Mouse (Mus musculus): Measurements from ENCODE around the gene St5. TPM values are rescaled to one million over a fixed set of nuclear protein-coding genes. Genes with fewer than 3 reads are reported as not detected.

The St5 gene
- polyA plus RNA-seq, 1 experiment from 2014 or later, result 30.4 TPM

DNA sequence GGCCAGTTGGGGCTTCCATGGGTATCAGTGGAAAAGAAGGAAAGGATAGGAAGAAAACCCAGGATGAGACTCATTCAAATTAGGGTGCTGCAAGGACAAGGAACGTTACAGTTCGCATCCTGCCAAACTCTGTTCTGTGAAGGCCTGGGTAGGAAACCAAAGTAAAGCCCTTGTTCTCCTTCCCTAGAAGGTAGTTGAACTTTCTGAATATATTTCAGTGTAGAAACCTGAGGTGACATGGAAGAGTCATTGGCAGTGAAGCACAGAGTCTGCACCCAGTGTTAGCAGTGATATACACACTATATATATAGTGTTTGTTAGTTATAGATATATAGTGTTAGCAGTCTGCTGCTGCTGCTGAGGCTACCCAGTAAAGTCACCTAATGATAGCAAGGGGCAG lies 180.1 kb downstream of the St5 start:
- H3K27me3 ChIP-seq, result no peaks in the 10 kb centered on the region

DNA sequence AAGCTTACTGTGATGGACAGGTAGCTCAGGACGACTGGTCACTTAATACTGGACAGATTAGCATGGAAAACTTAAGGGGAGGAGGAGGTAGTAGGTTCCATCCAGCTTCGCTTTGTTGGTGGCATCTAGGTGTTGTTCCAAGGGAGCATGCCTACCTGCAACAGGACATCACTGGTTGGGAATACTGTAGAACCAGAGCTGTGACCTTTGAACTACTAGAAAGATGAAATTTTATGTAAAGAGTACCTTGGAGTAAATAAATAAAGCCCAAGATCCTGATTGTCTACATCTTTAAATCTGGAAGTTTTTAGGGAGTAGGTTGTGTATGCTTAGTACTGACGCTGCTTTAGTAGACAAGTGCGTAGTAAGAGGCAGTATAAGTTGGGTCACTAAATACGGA lies 181.3 kb downstream of the St5 start:
- Histone ChIP-seq H3K9ac (no peak overlapping the region), H3K9me3 (replicated peaks) (no peaks in the 10 kb centered on the region), H3K4me2 (no peak overlapping the region), H3K4me1 (replicated peaks) (peaks cover 23% of the 10 kb centered on the region), H3K36me3 (peaks cover 45% of the 10 kb centered on the region), H3K4me3 (no peak overlapping the region), H3K27me3 (no peaks in the 10 kb centered on the region), H3K27ac (no peak overlapping the region)
- WGBS, result 76% methylated on average over 5 of the region's 5 CpGs
- ATAC-seq (replicated peaks; ENCODE audit: insufficient number of reproducible peaks, insufficient read depth, low FRiP score, low read depth), result no peak

More for the DNA sequence above, 180.1 kb downstream of the St5 start:
- no peak for ATAC-seq (replicated peaks; ENCODE audit: insufficient number of reproducible peaks, insufficient read depth, low FRiP score, low read depth)
- H3K9ac ChIP-seq, result no peak overlapping the region
- no peaks in the 10 kb centered on the region for H3K9me3 ChIP-seq (replicated peaks)
- H3K4me2 ChIP-seq, result no peak overlapping the region
- H3K36me3 ChIP-seq, result peaks cover 45% of the 10 kb centered on the region
- WGBS, result 61% methylated on average over 2 of the region's 2 CpGs
- no peak overlapping the region for H3K4me3 ChIP-seq
- H3K27ac ChIP-seq, result no peak overlapping the region
- H3K4me1 ChIP-seq (replicated peaks), result peaks cover 17% of the 10 kb centered on the region

DNA sequence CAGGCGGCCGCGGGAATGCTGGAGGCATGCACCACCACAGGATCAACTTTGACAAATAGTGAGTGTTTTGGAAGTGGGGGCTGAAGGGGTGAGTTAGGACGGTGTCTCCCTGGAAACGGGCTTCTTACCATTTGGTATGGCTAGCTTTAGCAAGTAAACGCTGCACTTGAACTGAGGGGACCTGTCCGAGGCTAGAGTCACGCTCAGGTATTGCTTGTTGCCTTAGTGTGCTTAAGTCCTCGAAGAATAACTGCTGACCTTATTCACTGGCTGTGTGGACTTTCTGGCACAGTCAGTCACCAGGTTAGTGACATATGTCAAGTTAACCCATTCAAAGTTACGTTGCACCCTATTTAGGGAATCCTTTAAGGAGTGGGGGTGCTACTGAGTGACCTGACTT lies 183.5 kb downstream of the St5 start:
- Histone ChIP-seq H3K4me3 (peak overlapping the region; percentile 96), H3K9me3 (replicated peaks) (no peaks in the 10 kb centered on the region), H3K4me2 (peak overlapping the region; percentile 88), H3K27ac (peak overlapping the region; percentile 98), H3K9ac (peak overlapping the region; percentile 99), H3K27me3 (no peaks in the 10 kb centered on the region), H3K36me3 (peaks cover 39% of the 10 kb centered on the region), H3K4me1 (replicated peaks) (peaks cover 23% of the 10 kb centered on the region)
- no peak for ATAC-seq (replicated peaks; ENCODE audit: insufficient number of reproducible peaks, insufficient read depth, low FRiP score, low read depth)
- 4% methylated on average over 10 of the region's 10 CpGs for WGBS

DNA sequence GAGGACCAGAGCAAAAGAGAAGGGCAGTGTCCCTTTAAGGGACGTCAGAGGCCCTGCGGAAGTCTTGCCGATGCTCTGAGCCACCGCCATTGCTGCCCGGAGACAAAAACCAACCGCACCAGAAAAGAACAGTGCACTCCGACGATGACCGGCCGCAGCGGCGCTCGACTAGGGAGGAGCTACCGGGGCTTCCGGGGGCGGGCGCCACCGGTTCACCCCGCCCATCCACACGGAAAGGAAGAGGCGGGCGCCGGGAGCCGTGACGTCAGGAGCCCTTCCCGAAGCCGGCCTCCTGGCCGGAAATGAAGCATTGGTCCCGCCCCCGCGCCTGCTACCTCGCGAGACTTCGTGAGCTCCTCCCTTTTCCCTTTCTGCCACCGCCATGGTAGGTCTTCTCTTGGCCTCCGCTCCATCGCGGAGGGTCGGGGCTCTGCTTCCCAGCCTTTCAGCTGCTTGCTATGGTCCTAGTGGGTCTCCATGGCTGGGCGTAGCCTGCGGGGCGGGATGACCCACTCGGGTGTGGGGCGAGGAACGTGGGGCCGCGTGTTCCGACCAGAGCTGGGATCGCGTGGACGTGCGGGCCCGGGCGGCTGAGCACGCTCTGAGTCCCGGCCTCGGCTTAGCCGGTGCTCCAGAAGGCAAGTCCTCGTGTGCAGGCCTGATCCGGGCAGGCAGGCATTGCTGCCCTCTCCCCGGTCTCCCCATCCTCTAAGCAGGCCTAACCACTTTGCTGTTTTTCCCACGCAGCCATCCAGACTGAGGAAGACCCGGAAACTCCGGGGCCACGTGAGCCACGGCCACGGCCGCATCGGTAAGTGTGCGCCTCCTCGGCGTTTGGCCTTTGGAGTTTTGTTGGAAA lies 184.3 kb downstream of the St5 start, which contains the start of gene Rpl27a:
Rpl27a (plus strand) TSS at position 310 of the 859 bp plus-strand sequence.
- ATAC-seq (replicated peaks; ENCODE audit: insufficient number of reproducible peaks, insufficient read depth, low FRiP score, low read depth), result peak; percentile 95
- WGBS, result under 1% methylated on average over 69 of the region's 72 CpGs

DNA sequence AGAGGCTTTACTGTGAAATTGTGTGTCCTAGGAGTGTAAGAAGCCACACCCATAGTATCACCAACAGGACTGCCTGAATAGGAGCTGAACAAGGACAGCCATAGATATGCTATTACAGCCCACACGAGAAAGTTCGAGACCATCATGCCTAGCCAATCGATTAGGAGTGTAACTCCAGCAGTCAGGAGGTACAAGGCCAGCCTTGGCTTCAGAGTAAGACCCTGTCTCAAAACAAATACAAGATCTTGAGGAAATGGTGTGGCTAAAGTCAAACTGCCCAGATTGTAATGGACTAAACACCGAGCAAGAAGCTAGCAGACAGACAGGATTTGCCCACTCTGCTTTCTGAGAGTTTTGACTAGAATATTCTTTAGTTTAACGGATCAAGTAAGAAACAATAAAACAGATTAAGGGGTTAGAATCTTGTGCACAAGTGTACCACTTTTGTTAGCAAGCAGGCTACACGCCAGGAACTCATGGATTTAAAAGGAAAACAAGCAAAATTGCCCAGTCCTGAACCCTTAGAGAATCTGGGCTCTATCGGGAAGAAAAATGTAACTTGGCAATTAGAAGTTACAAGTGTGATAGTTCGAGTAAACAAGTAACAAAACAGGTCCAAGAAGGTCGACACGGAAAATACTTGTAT lies 185.2 kb downstream of the St5 start:
- 17% methylated on average over 10 of the region's 10 CpGs for WGBS
- no peaks in the 10 kb centered on the region for H3K27me3 ChIP-seq
- H3K27ac ChIP-seq, result peak overlapping the region; percentile 98
- ATAC-seq (replicated peaks; ENCODE audit: insufficient number of reproducible peaks, insufficient read depth, low FRiP score, low read depth), result no peak
- peaks cover 21% of the 10 kb centered on the region for H3K36me3 ChIP-seq
- H3K9ac ChIP-seq, result peak overlapping the region; percentile 68
- peak overlapping the region; percentile 62 for H3K4me2 ChIP-seq
- H3K4me3 ChIP-seq, result peak overlapping the region; percentile 96
- no peaks in the 10 kb centered on the region for H3K9me3 ChIP-seq (replicated peaks)
- peaks cover 23% of the 10 kb centered on the region for H3K4me1 ChIP-seq (replicated peaks)

More for the DNA sequence above, 184.3 kb downstream of the St5 start, which contains the start of gene Rpl27a:
- Histone ChIP-seq H3K9me3 (replicated peaks) (no peaks in the 10 kb centered on the region), H3K4me3 (peak within 1 kb of the TSS; percentile 96), H3K4me2 (peak within 1 kb of the TSS; percentile 88), H3K36me3 (peaks cover 30% of the 10 kb centered on the region), H3K27ac (peak within 1 kb of the TSS; percentile 98), H3K9ac (peak within 1 kb of the TSS; percentile 99), H3K27me3 (no peaks in the 10 kb centered on the region), H3K4me1 (replicated peaks) (peaks cover 23% of the 10 kb centered on the region)

DNA sequence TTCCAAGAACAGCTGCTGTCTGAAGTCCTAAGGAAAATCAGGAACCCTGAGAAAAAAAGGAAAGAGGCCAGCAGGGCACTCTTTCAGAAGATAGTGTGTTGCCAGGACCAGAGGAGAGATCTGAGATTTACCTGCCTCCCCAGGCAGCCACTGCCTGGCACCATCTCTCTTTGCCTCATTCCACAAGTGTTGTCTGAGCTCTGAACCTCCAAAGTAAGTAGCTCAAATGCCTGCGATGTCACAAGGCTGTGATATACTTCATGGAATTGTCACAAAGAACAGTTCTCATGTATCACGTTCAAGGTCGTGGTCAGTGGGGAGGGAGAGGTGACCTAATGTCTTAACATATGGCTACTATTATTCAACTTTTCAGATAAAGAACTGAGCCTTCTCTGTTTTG lies 186.9 kb downstream of the St5 start:
- no peak overlapping the region for H3K4me3 ChIP-seq
- H3K27me3 ChIP-seq, result no peaks in the 10 kb centered on the region
- H3K4me1 ChIP-seq (replicated peaks), result peaks cover 23% of the 10 kb centered on the region
- H3K4me2 ChIP-seq, result no peak overlapping the region
- H3K36me3 ChIP-seq, result peaks cover 4% of the 10 kb centered on the region
- H3K9ac ChIP-seq, result no peak overlapping the region
- H3K27ac ChIP-seq, result no peak overlapping the region
- WGBS, result 64% methylated on average over 3 of the region's 3 CpGs
- ATAC-seq (replicated peaks; ENCODE audit: insufficient number of reproducible peaks, insufficient read depth, low FRiP score, low read depth), result no peak
- no peaks in the 10 kb centered on the region for H3K9me3 ChIP-seq (replicated peaks)

DNA sequence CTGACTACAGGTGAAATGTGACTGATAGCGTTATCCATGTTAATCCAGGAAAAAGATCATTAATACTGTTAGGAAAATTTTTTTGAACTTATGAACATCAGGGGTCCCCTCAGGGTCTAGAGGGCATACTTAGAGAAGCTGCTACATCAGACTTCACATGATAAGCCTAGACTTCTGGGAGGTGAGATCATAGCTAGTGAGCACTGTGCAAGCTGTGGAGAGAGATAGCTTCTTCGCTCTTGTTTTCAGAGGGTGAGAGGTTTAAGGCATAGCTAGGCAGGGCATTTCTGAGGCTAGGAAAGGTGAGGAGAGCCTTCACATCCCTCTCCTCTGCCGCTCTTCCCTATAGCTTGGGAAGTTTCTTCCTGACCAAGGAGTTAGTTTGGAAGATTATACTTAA lies 191.6 kb downstream of the St5 start:
- no peak for ATAC-seq (replicated peaks; ENCODE audit: insufficient number of reproducible peaks, insufficient read depth, low FRiP score, low read depth)
- H3K4me1 ChIP-seq (replicated peaks), result peaks cover 3% of the 10 kb centered on the region; the same call in 1 of the 2 replicates
- H3K4me2 ChIP-seq, result no peak overlapping the region
- no peaks in the 10 kb centered on the region for H3K36me3 ChIP-seq
- WGBS, result 80% methylated on average over 3 of the region's 3 CpGs
- no peak overlapping the region for H3K27ac ChIP-seq
- no peak overlapping the region for H3K4me3 ChIP-seq
- no peaks in the 10 kb centered on the region for H3K27me3 ChIP-seq
- H3K9me3 ChIP-seq (replicated peaks), result no peaks in the 10 kb centered on the region
- H3K9ac ChIP-seq, result no peak overlapping the region

DNA sequence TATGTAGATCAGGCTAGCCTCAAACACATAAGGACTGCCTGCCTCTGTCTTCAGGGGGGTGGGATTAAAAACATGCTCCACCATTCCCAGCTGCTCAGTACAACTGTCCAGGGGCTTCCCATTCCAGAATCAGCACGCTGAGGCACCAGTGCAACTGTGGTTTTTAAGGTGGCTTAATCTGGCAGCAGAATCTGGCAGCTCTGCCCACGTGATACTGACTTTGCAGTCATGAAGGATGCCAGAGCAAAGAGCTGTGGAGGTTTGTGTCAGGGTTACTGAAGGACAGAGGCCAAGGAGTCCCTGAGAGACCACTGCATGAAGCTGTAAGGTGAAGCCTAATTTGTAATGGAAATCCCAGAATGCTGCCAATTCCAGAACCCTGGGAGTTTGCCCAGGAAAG lies 192.6 kb downstream of the St5 start:
- no peak overlapping the region for H3K9ac ChIP-seq

DNA sequence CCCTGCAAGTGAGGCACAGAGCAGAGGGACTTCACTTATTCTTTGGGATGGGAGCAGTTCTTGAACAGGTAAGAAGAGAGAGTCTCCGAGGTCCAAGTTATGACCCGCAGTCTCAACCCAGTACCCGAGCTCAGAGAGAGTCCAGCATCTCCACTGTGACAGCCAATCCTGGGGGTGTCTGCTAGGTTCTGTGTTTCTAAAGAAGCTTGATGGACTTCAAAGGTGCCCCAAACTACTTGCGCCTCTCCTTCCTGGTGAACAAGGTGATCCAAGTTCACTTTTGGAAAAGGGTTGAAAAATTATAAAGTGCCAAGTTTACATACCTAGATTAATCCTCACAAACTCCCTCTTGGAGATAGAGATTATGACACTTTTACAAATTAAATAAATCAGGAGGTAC lies 195.4 kb downstream of the St5 start, which contains the start of gene Trim66:
Trim66 (minus strand) TSS at position 101 of the 400 bp plus-strand sequence.
- Histone ChIP-seq H3K27me3 (no peaks in the 10 kb centered on the region), H3K9ac (no peak within 1 kb of the TSS), H3K27ac (no peak within 1 kb of the TSS), H3K36me3 (no peaks in the 10 kb centered on the region), H3K9me3 (replicated peaks) (no peaks in the 10 kb centered on the region), H3K4me2 (no peak within 1 kb of the TSS), H3K4me1 (replicated peaks) (peaks cover 3% of the 10 kb centered on the region; the same call in 1 of the 2 replicates), H3K4me3 (no peak within 1 kb of the TSS)
- WGBS, result 87% methylated on average over 4 of the region's 4 CpGs
- no peak for ATAC-seq (replicated peaks; ENCODE audit: insufficient number of reproducible peaks, insufficient read depth, low FRiP score, low read depth)

More for the DNA sequence above, 192.6 kb downstream of the St5 start:
- Histone ChIP-seq H3K4me1 (replicated peaks) (peaks cover 3% of the 10 kb centered on the region; the same call in 1 of the 2 replicates), H3K27ac (no peak overlapping the region), H3K9me3 (replicated peaks) (no peaks in the 10 kb centered on the region), H3K27me3 (no peaks in the 10 kb centered on the region), H3K36me3 (no peaks in the 10 kb centered on the region), H3K4me3 (no peak overlapping the region), H3K4me2 (no peak overlapping the region)
- 56% methylated on average over 2 of the region's 2 CpGs for WGBS
- ATAC-seq (replicated peaks; ENCODE audit: insufficient number of reproducible peaks, insufficient read depth, low FRiP score, low read depth), result no peak

DNA sequence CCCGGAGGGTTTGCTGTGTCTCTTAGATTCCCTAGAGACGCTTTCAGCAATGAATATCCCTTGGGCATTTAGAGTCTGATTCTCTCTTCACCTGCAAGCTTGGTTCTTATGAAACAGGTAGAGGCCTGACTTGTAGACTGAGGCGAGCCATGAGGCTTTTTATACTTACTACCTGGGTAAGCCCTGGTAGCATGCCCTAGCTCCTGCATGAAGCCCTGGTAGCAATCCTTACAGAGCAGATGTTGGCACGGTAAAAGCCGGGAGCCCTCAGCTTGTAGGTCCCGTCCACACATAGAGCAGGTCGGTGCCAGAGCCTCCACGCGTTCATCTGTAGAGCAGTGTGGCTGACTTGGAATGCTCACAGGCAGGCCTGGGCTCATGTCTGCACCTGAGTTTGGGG lies 195.8 kb downstream of the St5 start:
- Histone ChIP-seq H3K27ac (no peak overlapping the region), H3K27me3 (no peaks in the 10 kb centered on the region), H3K36me3 (no peaks in the 10 kb centered on the region), H3K4me1 (replicated peaks) (peaks cover 3% of the 10 kb centered on the region; the same call in 1 of the 2 replicates), H3K9ac (no peak overlapping the region), H3K9me3 (replicated peaks) (no peaks in the 10 kb centered on the region), H3K4me3 (no peak overlapping the region), H3K4me2 (no peak overlapping the region)
- no peak for ATAC-seq (replicated peaks; ENCODE audit: insufficient number of reproducible peaks, insufficient read depth, low FRiP score, low read depth)
- 41% methylated on average over 9 of the region's 9 CpGs for WGBS

DNA sequence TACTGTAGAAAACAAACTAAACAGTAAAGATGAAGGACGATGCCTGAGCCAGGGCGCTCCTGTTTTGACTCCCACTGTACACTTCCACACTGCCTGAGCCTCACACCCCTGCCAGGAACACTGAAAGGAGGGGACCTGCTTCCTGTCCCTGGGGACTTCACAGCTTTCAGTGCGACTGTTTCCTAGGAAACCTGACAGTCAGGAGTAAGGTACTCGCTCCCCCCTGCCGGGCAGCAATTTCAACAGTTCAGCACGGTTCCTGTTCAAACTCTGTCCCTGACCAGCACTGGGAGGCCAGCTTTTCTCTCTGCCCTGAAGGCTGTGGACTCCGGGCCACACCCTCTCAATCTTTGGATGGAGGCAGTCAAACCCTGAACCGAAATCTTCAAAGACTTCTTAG lies 196.3 kb downstream of the St5 start:
- no peak overlapping the region for H3K4me3 ChIP-seq
- no peak overlapping the region for H3K4me2 ChIP-seq
- H3K4me1 ChIP-seq (replicated peaks), result peaks cover 3% of the 10 kb centered on the region; the same call in 1 of the 2 replicates
- 10% methylated on average over 8 of the region's 8 CpGs for WGBS
- H3K36me3 ChIP-seq, result no peaks in the 10 kb centered on the region
- H3K27me3 ChIP-seq, result no peaks in the 10 kb centered on the region
- H3K9me3 ChIP-seq (replicated peaks), result no peaks in the 10 kb centered on the region
- no peak overlapping the region for H3K27ac ChIP-seq
- H3K9ac ChIP-seq, result no peak overlapping the region
- no peak for ATAC-seq (replicated peaks; ENCODE audit: insufficient number of reproducible peaks, insufficient read depth, low FRiP score, low read depth)
